Mouse (Mus musculus): ENCODE results near the gene Zfp652. TPM values are rescaled to one million over a fixed set of nuclear protein-coding genes. Genes with fewer than 3 reads are reported as not detected.

The Zfp652 gene
- polyA plus RNA-seq, 1 experiment from 2014 or later = 32.1 TPM

- no peak for ATAC-seq
- 89% methylated on average over 3 of the region's 3 CpGs for WGBS
- no peaks in the 10 kb centered on the region for H3K27me3 ChIP-seq
- H3K9ac ChIP-seq (replicated peaks) = no peak overlapping the region
- H3K4me3 ChIP-seq (replicated peaks) = no peak overlapping the region
- no peaks in the 10 kb centered on the region for H3K4me1 ChIP-seq (replicated peaks)
- peaks cover 30% of the 10 kb centered on the region for H3K36me3 ChIP-seq
- H3K9me3 ChIP-seq = no peaks in the 10 kb centered on the region
- H3K27ac ChIP-seq = no peak overlapping the region
- no peak overlapping the region for H3K4me2 ChIP-seq (replicated peaks)
These were observed 60.8 kb downstream of the Zfp652 start for GRCm38 (mm10) chr11:95773264-95773663.

- ATAC-seq = no peak
- no peak overlapping the region for H3K9ac ChIP-seq (replicated peaks)
- H3K4me2 ChIP-seq (replicated peaks) = no peak overlapping the region
- no peak overlapping the region for H3K27ac ChIP-seq
- no peaks in the 10 kb centered on the region for H3K27me3 ChIP-seq
- 84% methylated on average over 17 of the region's 17 CpGs for WGBS
- H3K36me3 ChIP-seq = peaks cover 13% of the 10 kb centered on the region; the same call in 1 of the 2 replicates
- no peak overlapping the region for H3K4me3 ChIP-seq (replicated peaks)
- no peaks in the 10 kb centered on the region for H3K4me1 ChIP-seq (replicated peaks)
- H3K9me3 ChIP-seq = no peaks in the 10 kb centered on the region
These were observed 65.1 kb downstream of the Zfp652 start for GRCm38 (mm10) chr11:95777323-95778297.

- Histone ChIP-seq H3K27me3 (no peaks in the 10 kb centered on the region), H3K27ac (no peak overlapping the region), H3K36me3 (peaks cover 13% of the 10 kb centered on the region; the same call in 1 of the 2 replicates), H3K4me1 (replicated peaks) (no peaks in the 10 kb centered on the region), H3K4me3 (replicated peaks) (no peak overlapping the region), H3K4me2 (replicated peaks) (no peak overlapping the region), H3K9me3 (no peaks in the 10 kb centered on the region), H3K9ac (replicated peaks) (no peak overlapping the region)
- WGBS = 87% methylated on average over 4 of the region's 4 CpGs
- ATAC-seq = no peak
These were observed 66.4 kb downstream of the Zfp652 start for GRCm38 (mm10) chr11:95778831-95779251.

GRCm38 (mm10) chr11:95779366-95779765 lies 66.9 kb downstream of the Zfp652 start:
- Histone ChIP-seq H3K36me3 (peaks cover 13% of the 10 kb centered on the region; the same call in 1 of the 2 replicates), H3K9ac (replicated peaks) (no peak overlapping the region), H3K9me3 (no peaks in the 10 kb centered on the region), H3K27ac (no peak overlapping the region), H3K4me3 (replicated peaks) (no peak overlapping the region), H3K4me2 (replicated peaks) (no peak overlapping the region), H3K4me1 (replicated peaks) (no peaks in the 10 kb centered on the region), H3K27me3 (no peaks in the 10 kb centered on the region)
- no peak for ATAC-seq
- WGBS = 87% methylated on average over 4 of the region's 4 CpGs

GRCm38 (mm10) chr11:95780480-95780879 lies 68.0 kb downstream of the Zfp652 start:
- WGBS = 92% methylated on average over 8 of the region's 8 CpGs
- no peak overlapping the region for H3K4me2 ChIP-seq (replicated peaks)
- no peaks in the 10 kb centered on the region for H3K27me3 ChIP-seq
- no peak for ATAC-seq
- H3K27ac ChIP-seq = no peak overlapping the region
- H3K4me3 ChIP-seq (replicated peaks) = no peak overlapping the region
- H3K9me3 ChIP-seq = no peaks in the 10 kb centered on the region
- peaks cover 10% of the 10 kb centered on the region; the same call in 1 of the 2 replicates for H3K36me3 ChIP-seq
- no peaks in the 10 kb centered on the region for H3K4me1 ChIP-seq (replicated peaks)
- no peak overlapping the region for H3K9ac ChIP-seq (replicated peaks)

- H3K36me3 ChIP-seq = peaks cover 4% of the 10 kb centered on the region; the same call in 1 of the 2 replicates
- 0 out of 2 replicates have a peak, but pooled peaks cover 4% of the 10 kb centered on the region for H3K9me3 ChIP-seq
- H3K9ac ChIP-seq (replicated peaks) = no peak overlapping the region
- no peaks in the 10 kb centered on the region for H3K27me3 ChIP-seq
- WGBS = 83% methylated on average over 11 of the region's 11 CpGs
- no peaks in the 10 kb centered on the region for H3K4me1 ChIP-seq (replicated peaks)
- no peak overlapping the region for H3K4me3 ChIP-seq (replicated peaks)
- no peak overlapping the region for H3K4me2 ChIP-seq (replicated peaks)
- no peak overlapping the region for H3K27ac ChIP-seq
- no peak for ATAC-seq
These were observed 69.1 kb downstream of the Zfp652 start for GRCm38 (mm10) chr11:95781557-95781956.

- Histone ChIP-seq H3K27me3 (no peaks in the 10 kb centered on the region), H3K4me3 (replicated peaks) (no peak overlapping the region), H3K27ac (no peak overlapping the region), H3K9me3 (0 out of 2 replicates have a peak, but pooled peaks cover 4% of the 10 kb centered on the region), H3K4me1 (replicated peaks) (no peaks in the 10 kb centered on the region), H3K9ac (replicated peaks) (no peak overlapping the region), H3K4me2 (replicated peaks) (no peak overlapping the region), H3K36me3 (no peaks in the 10 kb centered on the region)
- no peak for ATAC-seq
- WGBS = 80% methylated on average over 4 of the region's 4 CpGs
These were observed 71.0 kb downstream of the Zfp652 start for GRCm38 (mm10) chr11:95783457-95783856.

GRCm38 (mm10) chr11:95783958-95784357 lies 71.5 kb downstream of the Zfp652 start:
- Histone ChIP-seq H3K9me3 (0 out of 2 replicates have a peak, but pooled peaks cover 4% of the 10 kb centered on the region), H3K4me1 (replicated peaks) (no peaks in the 10 kb centered on the region), H3K9ac (replicated peaks) (no peak overlapping the region), H3K4me2 (replicated peaks) (no peak overlapping the region), H3K27ac (no peak overlapping the region), H3K4me3 (replicated peaks) (no peak overlapping the region), H3K36me3 (no peaks in the 10 kb centered on the region), H3K27me3 (no peaks in the 10 kb centered on the region)
- ATAC-seq = no peak
- WGBS = 76% methylated on average over 9 of the region's 9 CpGs

GRCm38 (mm10) chr11:95785675-95786074 lies 73.2 kb downstream of the Zfp652 start:
- H3K4me3 ChIP-seq (replicated peaks) = no peak overlapping the region
- H3K27me3 ChIP-seq = no peaks in the 10 kb centered on the region
- no peak overlapping the region for H3K4me2 ChIP-seq (replicated peaks)
- WGBS = 95% methylated on average over 4 of the region's 4 CpGs
- 0 out of 2 replicates have a peak, but pooled peaks cover 4% of the 10 kb centered on the region for H3K9me3 ChIP-seq
- H3K36me3 ChIP-seq = no peaks in the 10 kb centered on the region
- no peak for ATAC-seq
- H3K4me1 ChIP-seq (replicated peaks) = no peaks in the 10 kb centered on the region
- H3K9ac ChIP-seq (replicated peaks) = no peak overlapping the region
- H3K27ac ChIP-seq = no peak overlapping the region

- H3K9ac ChIP-seq (replicated peaks) = no peak overlapping the region
- no peak overlapping the region for H3K4me2 ChIP-seq (replicated peaks)
- no peaks in the 10 kb centered on the region for H3K36me3 ChIP-seq
- no peak for ATAC-seq
- no peak overlapping the region for H3K4me3 ChIP-seq (replicated peaks)
- no peaks in the 10 kb centered on the region for H3K27me3 ChIP-seq
- H3K4me1 ChIP-seq (replicated peaks) = no peaks in the 10 kb centered on the region
- WGBS = 92% methylated on average over 6 of the region's 6 CpGs
- 0 out of 2 replicates have a peak, but pooled peaks cover 4% of the 10 kb centered on the region for H3K9me3 ChIP-seq
- no peak overlapping the region for H3K27ac ChIP-seq
These were observed 74.0 kb downstream of the Zfp652 start for GRCm38 (mm10) chr11:95786511-95786910.

- H3K27ac ChIP-seq = no peak overlapping the region
- H3K27me3 ChIP-seq = no peaks in the 10 kb centered on the region
- H3K9me3 ChIP-seq = 0 out of 2 replicates have a peak, but pooled peaks cover 4% of the 10 kb centered on the region
- no peaks in the 10 kb centered on the region for H3K36me3 ChIP-seq
- H3K9ac ChIP-seq (replicated peaks) = no peak overlapping the region
- no peak for ATAC-seq
- no peak overlapping the region for H3K4me2 ChIP-seq (replicated peaks)
- WGBS = 88% methylated on average over 8 of the region's 8 CpGs
- no peaks in the 10 kb centered on the region for H3K4me1 ChIP-seq (replicated peaks)
- H3K4me3 ChIP-seq (replicated peaks) = no peak overlapping the region
These were observed 77.0 kb downstream of the Zfp652 start for GRCm38 (mm10) chr11:95789451-95789891.

- Histone ChIP-seq H3K9ac (replicated peaks) (no peak overlapping the region), H3K4me1 (replicated peaks) (peaks cover 6% of the 10 kb centered on the region), H3K4me3 (replicated peaks) (no peak overlapping the region), H3K9me3 (no peaks in the 10 kb centered on the region), H3K36me3 (no peaks in the 10 kb centered on the region), H3K27me3 (peaks cover 16% of the 10 kb centered on the region), H3K4me2 (replicated peaks) (no peak overlapping the region), H3K27ac (no peak overlapping the region)
- no peak for ATAC-seq
- WGBS = 87% methylated on average over 13 of the region's 13 CpGs
These were observed 79.3 kb downstream of the Zfp652 start for GRCm38 (mm10) chr11:95791787-95792186.
